ENCODE assay signal across 18 mouse cellular contexts in genomic region chr5:93140747-93141146, GRCm38 (mm10). TPM values are rescaled to one million over a fixed set of nuclear protein-coding genes. Genes with fewer than 3 reads are reported as not detected.
A peak's percentile ranks its signal among the peaks of the same experiment; 100 is the strongest.
DNase-seq lines count a peak whose midpoint lies in the region; ATAC-seq and TF ChIP-seq lines count a peak whose summit lies in the region.
"Had no signal": no experiment of that assay in that cellular context is flagged by ENCODE, and none has a peak within 500 bp of the region (broad histone marks: within the 10 kb centered on the region; RNA-seq: fewer than 3 reads in every experiment).

No protein-coding gene starts in this region.

- H3K36me3 ChIP-seq in kidney, embryonic 15.5 days, result peaks cover 45% of the 10 kb centered on the region

- H3K27me3 ChIP-seq in kidney, embryonic 15.5 days, result no peaks in the 10 kb centered on the region
- H3K27me3 ChIP-seq: hindbrain, embryonic 13.5 days; liver, embryonic 13.5 days; Patski had no signal

- no peak overlapping the region for H3K4me2 ChIP-seq in kidney, embryonic 15.5 days
- H3K4me2 ChIP-seq: hindbrain, embryonic 13.5 days; liver, embryonic 13.5 days had no signal

- 92% methylated on average over 5 of the region's 5 CpGs for WGBS in kidney, embryonic 15.5 days

- H3K4me3 ChIP-seq in left cerebral cortex, adult 2 months, result no peak overlapping the region
- H3K4me3 ChIP-seq in kidney, embryonic 15.5 days (replicated peaks), result no peak overlapping the region
- H3K4me3 ChIP-seq: hindbrain, embryonic 13.5 days; layer of hippocampus, adult 2 months; limb, embryonic 10.5 days; liver, embryonic 13.5 days had no signal

- H3K9me3 ChIP-seq in kidney, embryonic 15.5 days (replicated peaks), result no peaks in the 10 kb centered on the region
- H3K9me3 ChIP-seq: hindbrain, embryonic 13.5 days; limb, embryonic 10.5 days had no signal

- no peak for TF ChIP-seq CTCF in left cerebral cortex, adult 2 months (IDR thresholded peaks at IDR 0.05)

- ATAC-seq in kidney, embryonic 15.5 days (replicated peaks; ENCODE audit: low FRiP score), result no peak
- ATAC-seq: activated CD4-positive, CD25-positive, alpha-beta regulatory T cell, adult 4 months; intestine, embryonic 16.5 days; Patski had no signal

- peak; percentile 32 for DNase-seq in gastrocnemius, postnatal 14 days
- no peak for DNase-seq in gastrocnemius, postnatal 36 days
- peak; percentile 38 for DNase-seq in left cerebral cortex, postnatal 4 days
- no peak for DNase-seq in left cerebral cortex, adult 2 months (ENCODE audit: extremely low spot score in 1 of 2, low spot score in 2 of 2)
- peak; percentile 25 for DNase-seq in cerebellum, adult 8-10 months
- DNase-seq in skeletal muscle tissue, adult 2 months (ENCODE audit: low read depth, low spot score), result peak; percentile 74
- DNase-seq: adrenal gland, postnatal 14 days; liver, embryonic 13.5 days; right cerebral cortex, adult 18-20 months; spleen, adult 18-20 months had no signal

- no peak overlapping the region for H3K9ac ChIP-seq in kidney, embryonic 15.5 days
- H3K9ac ChIP-seq: hindbrain, embryonic 13.5 days; liver, embryonic 13.5 days had no signal

- H3K27ac ChIP-seq in left cerebral cortex, adult 2 months, result no peak overlapping the region
- no peak overlapping the region for H3K27ac ChIP-seq in kidney, embryonic 15.5 days
- H3K27ac ChIP-seq: hindbrain, embryonic 13.5 days; kidney, postnatal 0 days; layer of hippocampus, adult 2 months; limb, embryonic 10.5 days; liver, embryonic 13.5 days had no signal

- intact Hi-C loops in gastrocnemius, postnatal 14 days (cut with DNase I; ENCODE audit: low total_unique reads), result no loop called here
- intact Hi-C loops in gastrocnemius, postnatal 36 days (cut with DNase I), result no loop called here
- intact Hi-C loops in left cerebral cortex, postnatal 4 days (cut with DNase I), result loop anchor here (5.0 kb wide), 1 partner anchor 43 kb away; no protein-coding TSS in a partner anchor
- intact Hi-C loops in left cerebral cortex, adult 2 months (cut with DNase I), result no loop called here

- peaks cover 40% of the 10 kb centered on the region for H3K4me1 ChIP-seq in kidney, embryonic 15.5 days

RNA-seq across cellular contexts. Expression of gene Sept11, which starts 47.5 kb away (rescaled TPM):
- 100 to 1,000 TPM; 101 to 111 TPM for total RNA-seq in gastrocnemius, postnatal 14 days (2021)
- total RNA-seq in gastrocnemius, postnatal 36 days (2021), result 10 to 100 TPM; 69.1 to 85.0 TPM
- 100 to 1,000 TPM; 204 to 212 TPM for total RNA-seq in left cerebral cortex, postnatal 4 days (2021)
- 100 to 1,000 TPM; 197 to 203 TPM for total RNA-seq in left cerebral cortex, adult 2 months (2021)
- 221 and 222 TPM in 2 replicates for polyA plus RNA-seq in kidney, embryonic 15.5 days (2015; fragmentation: Nextera tagmentation; extraction: Ambion mirVana)

Comparison
In these comparisons a context has a peak if more than half of its experiments do, and no peak if none do; other contexts are left out.
1. DNase-seq: peak in gastrocnemius, postnatal 14 days (single experiment), left cerebral cortex, postnatal 4 days (single experiment), cerebellum, adult 8-10 months (single experiment) and skeletal muscle tissue, adult 2 months (single experiment); none in gastrocnemius, postnatal 36 days (0 of 2) and left cerebral cortex, adult 2 months (0 of 2).